Mouse (Mus musculus) layer of hippocampus, adult 6 months (tissue): ENCODE results near the gene Gm5771. TPM values are rescaled to one million over a fixed set of nuclear protein-coding genes. Genes with fewer than 3 reads are reported as not detected.

Source experiments
- long read RNA-seq, 2 experiments: library from polyadenylated mRNA; unstranded; transcript quantifications; one replicate each; pipeline ENCODE4 v2.0.0; 2019 to 2020
- polyA plus RNA-seq: library from polyadenylated mRNA; unstranded; fragments of <200 nt; fragmentation: Nextera tagmentation; gene quantifications from 2 replicates; pipeline ENCODE4 v1.2.3, GENCODE M21; 2021

The Gm5771 gene
- not detected in 2 replicates for polyA plus RNA-seq
- long read RNA-seq, experiment 1: 0 reads
- long read RNA-seq, experiment 2: 0 reads

GRCm38 (mm10) chr6:41392056-41392455 lies at the start of gene Gm5771:
Gm5771 (plus strand) TSS chr6:41392356.

GRCm38 (mm10) chr6:41353932-41354331 lies 38.2 kb upstream of the Gm5771 start, which contains the start of gene Try10:
Try10 (plus strand) TSS chr6:41354105.

GRCm38 (mm10) chr6:41377578-41377977 lies 14.6 kb upstream of the Gm5771 start, which contains the start of gene Prss3:
Prss3 (minus strand) TSS chr6:41377678.

GRCm38 (mm10) chr6:41446045-41446444 lies 53.9 kb downstream of the Gm5771 start, which contains the start of gene Gm10334:
Gm10334 (minus strand) TSS chr6:41446145.

Other genes starting within 250 kb of the Gm5771 start
- not detected in 2 replicates for gene Try4, start 90.1 kb upstream of the Gm5771 start, polyA plus RNA-seq
- gene Try5, start 75.5 kb upstream of the Gm5771 start, polyA plus RNA-seq: not detected in 2 replicates
- not detected in 2 replicates for gene Try10, start 38.3 kb upstream of the Gm5771 start, polyA plus RNA-seq
- gene Prss3, start 14.7 kb upstream of the Gm5771 start, polyA plus RNA-seq: not detected in 2 replicates
- 0.34 TPM in 1 of 2 replicates, not detected in the other for gene Gm10334, start 53.8 kb downstream of the Gm5771 start, polyA plus RNA-seq
- not detected in 2 replicates for gene Prss1, start 66.6 kb downstream of the Gm5771 start, polyA plus RNA-seq
- gene Prss2, start 129.4 kb downstream of the Gm5771 start, polyA plus RNA-seq: not detected in 2 replicates
- 36.2 and 39.3 TPM in 2 replicates for gene Ephb6, start 213.1 kb downstream of the Gm5771 start, polyA plus RNA-seq
- 0.24 and 0.33 TPM in 2 replicates for gene Trpv6, start 244.0 kb downstream of the Gm5771 start, polyA plus RNA-seq